Mouse (Mus musculus): ENCODE results near the gene Cd160. TPM values are rescaled to one million over a fixed set of nuclear protein-coding genes. Genes with fewer than 3 reads are reported as not detected.

The Cd160 gene
- polyA plus RNA-seq, 1 experiment from 2014 or later, result 0.19 TPM

DNA sequence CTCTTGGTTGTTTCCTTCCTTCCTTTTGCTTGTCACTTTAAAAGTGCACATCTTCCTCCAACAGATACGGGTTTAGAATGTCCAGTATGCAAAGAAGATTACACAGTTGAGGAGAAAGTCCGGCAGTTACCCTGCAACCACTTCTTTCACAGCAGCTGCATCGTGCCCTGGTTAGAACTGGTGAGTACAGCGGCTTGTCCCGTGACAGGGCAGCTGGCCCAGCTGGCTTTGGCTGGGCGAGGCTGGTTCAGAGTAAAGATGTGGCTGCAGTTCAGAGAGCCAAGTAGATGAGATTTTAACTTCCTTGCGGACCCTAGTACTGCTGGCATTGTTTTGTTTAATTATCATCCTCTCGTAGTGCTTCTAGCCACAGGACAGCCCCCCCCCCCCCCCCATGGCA is 40.6 kb downstream of the Cd160 start:
- no peak overlapping the region for H3K27ac ChIP-seq

DNA sequence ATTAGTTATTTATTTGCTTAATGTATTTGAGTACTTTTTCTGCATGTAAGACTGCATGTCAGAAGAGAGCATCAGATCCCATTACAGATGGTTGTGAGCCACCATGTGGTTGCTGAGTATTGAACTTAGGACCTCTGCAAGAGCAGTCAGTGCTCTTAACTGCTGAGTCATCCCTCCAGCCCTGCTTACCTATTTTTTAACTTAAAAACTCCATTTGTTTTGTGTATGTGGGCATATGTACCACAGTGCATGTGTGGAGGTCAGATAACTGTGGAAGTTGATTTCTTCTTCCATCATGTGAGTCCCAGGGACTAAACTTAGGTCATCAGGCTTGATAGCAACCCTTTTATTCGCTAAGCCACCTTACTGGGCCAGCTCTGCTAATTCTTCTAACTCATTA is 41.4 kb downstream of the Cd160 start:
- no peaks in the 10 kb centered on the region for H3K9me3 ChIP-seq
- H3K36me3 ChIP-seq (replicated peaks), result 0 out of 2 replicates have a peak, but pooled peaks cover 15% of the 10 kb centered on the region
- no peak overlapping the region for H3K9ac ChIP-seq
- WGBS, result 96% methylated on average over 1 of the region's 1 CpGs
- no peaks in the 10 kb centered on the region for H3K27me3 ChIP-seq (replicated peaks)
- H3K4me1 ChIP-seq, result no peaks in the 10 kb centered on the region
- no peak overlapping the region for H3K4me2 ChIP-seq
- no peak overlapping the region for H3K4me3 ChIP-seq
- no peak for ATAC-seq (replicated peaks)
- H3K27ac ChIP-seq, result no peak overlapping the region

More for the DNA sequence above, 40.6 kb downstream of the Cd160 start:
- Histone ChIP-seq H3K9ac (no peak overlapping the region), H3K9me3 (no peaks in the 10 kb centered on the region), H3K36me3 (replicated peaks) (0 out of 2 replicates have a peak, but pooled peaks cover 15% of the 10 kb centered on the region), H3K4me1 (no peaks in the 10 kb centered on the region), H3K27me3 (replicated peaks) (no peaks in the 10 kb centered on the region), H3K4me2 (no peak overlapping the region), H3K4me3 (no peak overlapping the region)
- 89% methylated on average over 8 of the region's 8 CpGs for WGBS
- no peak for ATAC-seq (replicated peaks)

DNA sequence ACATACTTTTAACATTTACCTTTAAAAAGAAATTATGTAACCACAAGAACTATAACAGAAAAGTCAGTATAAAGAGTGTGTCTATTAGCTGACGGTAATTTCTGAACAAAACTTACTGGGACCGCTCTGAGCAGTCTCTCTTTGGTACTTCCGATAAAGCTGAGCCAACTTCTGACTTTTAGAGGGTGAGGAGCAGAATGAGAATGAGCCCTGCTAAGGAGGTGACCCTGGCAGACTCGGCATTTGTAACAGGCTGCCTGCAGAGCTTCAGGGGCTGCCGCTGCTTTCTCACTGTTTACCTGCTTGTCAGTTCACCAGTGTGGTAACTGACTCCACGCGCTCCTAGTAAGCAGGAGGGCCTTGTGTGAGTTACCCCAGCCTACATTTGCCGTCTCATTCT is 46.9 kb downstream of the Cd160 start:
- Histone ChIP-seq H3K27me3 (replicated peaks) (no peaks in the 10 kb centered on the region), H3K4me1 (no peaks in the 10 kb centered on the region), H3K9ac (no peak overlapping the region), H3K36me3 (replicated peaks) (0 out of 2 replicates have a peak, but pooled peaks cover 3% of the 10 kb centered on the region), H3K4me2 (no peak overlapping the region), H3K27ac (no peak overlapping the region), H3K9me3 (no peaks in the 10 kb centered on the region), H3K4me3 (no peak overlapping the region)
- no peak for ATAC-seq (replicated peaks)
- 72% methylated on average over 8 of the region's 8 CpGs for WGBS

DNA sequence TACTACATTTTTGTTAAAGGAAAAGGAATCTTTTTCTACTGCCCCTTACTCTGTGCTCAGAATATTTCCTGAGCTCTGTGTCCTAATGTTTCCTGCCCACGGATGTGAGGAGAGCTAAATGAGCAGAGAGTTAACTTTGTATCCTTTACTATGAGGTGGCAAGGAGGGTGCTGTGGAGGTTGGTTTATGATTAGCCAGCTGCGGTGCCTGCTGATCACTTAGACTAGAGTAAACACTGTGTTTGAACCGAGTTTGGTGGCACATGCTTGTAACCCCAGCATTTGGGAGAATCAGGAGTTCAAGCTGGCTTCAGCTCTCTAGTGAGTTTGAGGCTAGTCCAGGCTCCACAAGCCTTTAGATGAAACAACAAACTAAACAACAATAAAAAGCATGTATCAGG is 52.0 kb downstream of the Cd160 start:
- WGBS, result 86% methylated on average over 3 of the region's 3 CpGs
- Histone ChIP-seq H3K4me3 (no peak overlapping the region), H3K4me1 (no peaks in the 10 kb centered on the region), H3K9me3 (no peaks in the 10 kb centered on the region), H3K27ac (no peak overlapping the region), H3K36me3 (replicated peaks) (no peaks in the 10 kb centered on the region), H3K27me3 (replicated peaks) (no peaks in the 10 kb centered on the region), H3K9ac (no peak overlapping the region), H3K4me2 (no peak overlapping the region)
- ATAC-seq (replicated peaks), result no peak

DNA sequence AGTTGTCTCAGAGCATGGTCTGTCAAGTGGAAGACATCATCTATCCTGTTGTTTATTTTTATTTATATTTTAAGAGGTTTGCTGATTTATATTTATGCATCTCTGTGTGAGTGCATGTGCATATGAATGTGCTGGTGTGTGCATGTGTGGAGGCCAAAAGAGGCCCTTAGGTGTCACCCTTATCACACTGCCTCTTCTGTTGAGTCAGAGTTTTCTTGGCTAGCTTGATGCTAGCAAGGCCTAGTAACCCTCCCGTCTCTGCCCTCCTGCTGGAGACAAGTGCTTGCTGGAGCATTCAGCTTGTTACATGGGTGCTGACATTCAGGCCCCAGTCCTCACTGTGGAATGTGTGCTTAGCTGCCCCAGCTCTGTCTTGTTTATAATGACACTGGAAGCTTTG is 56.2 kb downstream of the Cd160 start:
- no peak overlapping the region for H3K4me3 ChIP-seq
- no peaks in the 10 kb centered on the region for H3K4me1 ChIP-seq
- WGBS, result 63% methylated on average over 1 of the region's 1 CpGs
- no peaks in the 10 kb centered on the region for H3K9me3 ChIP-seq
- no peak overlapping the region for H3K27ac ChIP-seq
- H3K4me2 ChIP-seq, result no peak overlapping the region
- H3K27me3 ChIP-seq (replicated peaks), result no peaks in the 10 kb centered on the region
- no peaks in the 10 kb centered on the region for H3K36me3 ChIP-seq (replicated peaks)
- no peak for ATAC-seq (replicated peaks)
- H3K9ac ChIP-seq, result no peak overlapping the region

DNA sequence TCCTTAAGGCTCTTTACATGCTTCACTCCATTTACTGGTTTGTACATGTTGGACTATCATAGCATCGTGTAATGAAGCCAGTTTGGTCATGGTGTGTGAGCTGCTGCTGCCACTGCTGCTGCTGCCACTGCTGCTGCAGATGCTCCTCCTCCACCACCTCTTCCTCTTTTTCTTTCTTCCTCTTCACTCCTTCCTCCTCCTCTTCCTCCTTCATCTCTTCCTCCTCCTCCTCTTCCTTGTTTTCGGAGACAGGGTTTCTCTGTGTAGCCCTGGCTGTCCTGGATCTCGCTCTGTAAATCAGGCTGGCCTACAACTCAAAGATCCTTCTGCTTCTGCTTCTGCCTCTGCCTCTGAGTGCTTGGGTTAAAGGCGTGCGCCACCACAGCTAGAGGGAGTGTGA is 59.2 kb downstream of the Cd160 start:
- Histone ChIP-seq H3K4me3 (no peak overlapping the region), H3K9me3 (no peaks in the 10 kb centered on the region), H3K36me3 (replicated peaks) (no peaks in the 10 kb centered on the region), H3K4me1 (peaks cover 4% of the 10 kb centered on the region; the same call in 1 of the 2 replicates), H3K4me2 (no peak overlapping the region), H3K27ac (no peak overlapping the region), H3K9ac (no peak overlapping the region), H3K27me3 (replicated peaks) (no peaks in the 10 kb centered on the region)
- no peak for ATAC-seq (replicated peaks)
- 92% methylated on average over 5 of the region's 5 CpGs for WGBS

DNA sequence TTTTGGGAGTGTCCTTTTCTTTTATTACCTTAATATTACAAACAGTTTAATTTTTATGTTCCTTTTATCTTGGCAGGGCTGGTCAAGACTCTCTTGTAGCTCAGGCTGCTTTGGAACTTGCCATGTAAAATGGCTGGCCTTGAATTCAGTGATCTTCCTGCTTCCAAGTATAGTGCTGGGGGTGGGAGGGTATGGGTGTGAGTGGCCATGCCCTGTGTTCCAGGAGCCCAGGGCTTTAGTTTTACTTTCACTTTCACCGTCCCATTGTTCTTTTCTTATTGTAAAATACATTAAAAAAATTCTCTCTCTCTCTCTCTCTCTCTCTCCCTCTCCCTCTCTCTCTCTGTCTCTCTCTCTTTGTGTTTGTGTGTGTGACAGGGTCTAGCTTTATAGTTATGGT is 64.6 kb downstream of the Cd160 start:
- no peak for ATAC-seq (replicated peaks)
- Histone ChIP-seq H3K36me3 (replicated peaks) (no peaks in the 10 kb centered on the region), H3K9ac (no peak overlapping the region), H3K27ac (no peak overlapping the region), H3K9me3 (no peaks in the 10 kb centered on the region), H3K27me3 (replicated peaks) (no peaks in the 10 kb centered on the region), H3K4me3 (no peak overlapping the region), H3K4me2 (no peak overlapping the region), H3K4me1 (peaks cover 4% of the 10 kb centered on the region; the same call in 1 of the 2 replicates)
- WGBS, result 88% methylated on average over 1 of the region's 1 CpGs

DNA sequence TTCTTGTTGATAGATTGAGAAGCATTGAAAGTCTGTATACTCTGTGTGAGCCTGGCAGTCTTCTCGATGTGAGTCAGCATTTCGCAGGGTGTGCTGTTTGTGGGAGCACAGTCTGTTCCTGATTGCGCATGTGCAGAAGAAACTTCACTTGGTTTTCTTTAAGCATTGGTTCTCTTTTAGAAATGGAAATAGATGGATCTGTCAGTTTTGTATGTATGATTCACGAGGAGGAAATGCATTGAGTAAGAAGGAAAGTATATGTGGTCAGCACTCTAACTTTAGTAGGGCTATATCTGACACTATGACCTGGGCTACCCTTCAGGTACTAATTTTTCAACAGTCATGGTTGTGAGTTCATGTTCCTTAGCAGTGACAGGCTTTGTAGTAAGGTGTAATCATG is 69.5 kb downstream of the Cd160 start:
- Histone ChIP-seq H3K9ac (no peak overlapping the region), H3K4me2 (no peak overlapping the region), H3K4me3 (no peak overlapping the region), H3K4me1 (no peaks in the 10 kb centered on the region), H3K36me3 (replicated peaks) (no peaks in the 10 kb centered on the region), H3K9me3 (no peaks in the 10 kb centered on the region), H3K27me3 (replicated peaks) (no peaks in the 10 kb centered on the region), H3K27ac (no peak overlapping the region)
- WGBS, result 96% methylated on average over 4 of the region's 4 CpGs
- ATAC-seq (replicated peaks), result no peak

DNA sequence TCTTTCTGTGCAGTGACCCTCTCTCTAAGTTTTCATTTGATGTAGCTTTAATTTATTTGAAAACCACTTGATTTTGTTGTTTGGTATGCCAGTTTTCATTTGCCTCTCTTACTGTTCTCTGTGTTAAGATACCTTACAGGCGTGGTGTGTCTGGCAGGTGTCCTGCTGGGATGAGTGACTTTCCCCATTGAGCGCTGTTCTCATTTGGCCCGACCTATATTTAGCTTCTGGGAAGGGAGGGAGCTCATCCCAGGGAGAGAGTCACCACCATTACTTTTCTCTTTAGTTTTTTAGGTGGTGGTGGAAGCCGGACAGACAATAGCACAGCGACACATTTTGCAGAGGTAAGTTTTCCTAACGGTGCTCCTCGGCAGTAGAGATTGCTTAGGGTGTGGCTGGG is 71.5 kb downstream of the Cd160 start:
- Histone ChIP-seq H3K9ac (no peak overlapping the region), H3K9me3 (no peaks in the 10 kb centered on the region), H3K4me1 (no peaks in the 10 kb centered on the region), H3K4me2 (no peak overlapping the region), H3K27me3 (replicated peaks) (no peaks in the 10 kb centered on the region), H3K4me3 (no peak overlapping the region), H3K36me3 (replicated peaks) (no peaks in the 10 kb centered on the region), H3K27ac (no peak overlapping the region)
- 57% methylated on average over 7 of the region's 7 CpGs for WGBS
- no peak for ATAC-seq (replicated peaks)

DNA sequence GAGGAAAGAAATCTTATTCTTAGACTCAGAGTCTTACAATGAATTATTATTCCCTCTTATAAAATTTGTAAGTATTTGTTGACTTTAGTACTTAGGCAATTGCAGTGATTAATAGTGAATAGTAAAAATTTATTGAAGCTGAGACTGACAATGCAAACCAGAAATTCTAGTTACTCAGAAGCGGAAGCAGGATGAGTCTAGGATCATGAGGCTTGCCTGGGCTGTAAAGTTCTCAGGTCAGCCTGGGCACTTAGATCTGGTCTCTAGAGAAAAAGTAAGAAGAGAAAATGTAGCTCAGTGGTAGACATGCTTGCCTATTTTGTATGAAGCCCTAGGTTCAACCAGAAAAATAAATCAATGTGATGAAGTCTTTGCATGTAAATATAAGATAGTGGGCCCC is 73.2 kb downstream of the Cd160 start:
- 97% methylated on average over 1 of the region's 1 CpGs for WGBS
- Histone ChIP-seq H3K27ac (no peak overlapping the region), H3K4me3 (no peak overlapping the region), H3K27me3 (replicated peaks) (no peaks in the 10 kb centered on the region), H3K4me2 (no peak overlapping the region), H3K9ac (no peak overlapping the region), H3K9me3 (no peaks in the 10 kb centered on the region), H3K4me1 (no peaks in the 10 kb centered on the region), H3K36me3 (replicated peaks) (no peaks in the 10 kb centered on the region)
- no peak for ATAC-seq (replicated peaks)

Other genes with a start within 250 kb of the Cd160 start
- gene Polr3gl, start 235.2 kb downstream of the Cd160 start, polyA plus RNA-seq (2015; fragmentation: Nextera tagmentation; extraction: Ambion mirVana), result 35.7 and 36.9 TPM in 2 replicates
- 15.0 and 16.7 TPM in 2 replicates for gene Ankrd34a, start 232.7 kb downstream of the Cd160 start, polyA plus RNA-seq (2015; fragmentation: Nextera tagmentation; extraction: Ambion mirVana)
- 3.9 and 4.5 TPM in 2 replicates for gene Lix1l, start 228.2 kb downstream of the Cd160 start, polyA plus RNA-seq (2015; fragmentation: Nextera tagmentation; extraction: Ambion mirVana)
- 121 and 127 TPM in 2 replicates for gene Rbm8a, start 199.4 kb downstream of the Cd160 start, polyA plus RNA-seq (2015; fragmentation: Nextera tagmentation; extraction: Ambion mirVana)
- gene Pex11b, start 194.0 kb downstream of the Cd160 start, polyA plus RNA-seq (2015; fragmentation: Nextera tagmentation; extraction: Ambion mirVana), result 58.7 and 58.8 TPM in 2 replicates
- gene Gm42957, start 193.9 kb downstream of the Cd160 start, polyA plus RNA-seq (2015; fragmentation: Nextera tagmentation; extraction: Ambion mirVana), result 0.11 and 0.34 TPM in 2 replicates
- gene Itga10, start 183.8 kb downstream of the Cd160 start, polyA plus RNA-seq (2015; fragmentation: Nextera tagmentation; extraction: Ambion mirVana), result 1.5 and 1.6 TPM in 2 replicates
- gene Ankrd35, start 159.2 kb downstream of the Cd160 start, polyA plus RNA-seq (2015; fragmentation: Nextera tagmentation; extraction: Ambion mirVana), result 2.1 TPM in 2 replicates
- 37.8 and 38.7 TPM in 2 replicates for gene Pias3, start 133.0 kb downstream of the Cd160 start, polyA plus RNA-seq (2015; fragmentation: Nextera tagmentation; extraction: Ambion mirVana)
- gene Nudt17, start 120.8 kb downstream of the Cd160 start, polyA plus RNA-seq (2015; fragmentation: Nextera tagmentation; extraction: Ambion mirVana), result 13.5 and 15.4 TPM in 2 replicates
- 33.7 and 33.8 TPM in 2 replicates for gene Polr3c, start 101.7 kb downstream of the Cd160 start, polyA plus RNA-seq (2015; fragmentation: Nextera tagmentation; extraction: Ambion mirVana)
- gene Rnf115, start 101.7 kb downstream of the Cd160 start, polyA plus RNA-seq (2015; fragmentation: Nextera tagmentation; extraction: Ambion mirVana), result 67.1 and 73.4 TPM in 2 replicates
- 0.17 and 0.36 TPM in 2 replicates for gene Pdzk1, start 67 bp downstream of the Cd160 start, polyA plus RNA-seq (2015; fragmentation: Nextera tagmentation; extraction: Ambion mirVana)
- gene Gja5, start 75.3 kb upstream of the Cd160 start, polyA plus RNA-seq (2015; fragmentation: Nextera tagmentation; extraction: Ambion mirVana), result 3.1 and 4.7 TPM in 2 replicates
- gene Gpr89, start 76.0 kb upstream of the Cd160 start, polyA plus RNA-seq (2015; fragmentation: Nextera tagmentation; extraction: Ambion mirVana), result 37.6 and 40.5 TPM in 2 replicates
- 0.04 and 0.05 TPM in 2 replicates for gene Gja8, start 96.7 kb upstream of the Cd160 start, polyA plus RNA-seq (2015; fragmentation: Nextera tagmentation; extraction: Ambion mirVana)

Measured in midbrain, embryonic 15.5 days (tissue).